Mouse (Mus musculus): Measurements from ENCODE around the gene Tcf25. TPM values are rescaled to one million over a fixed set of nuclear protein-coding genes. Genes with fewer than 3 reads are reported as not detected.

Tcf25 gene
- polyA plus RNA-seq, 1 experiment from 2014 or later, result 186 TPM

Other genes starting within 250 kb of the Tcf25 start
- gene Sult5a1, start 215.4 kb upstream of the Tcf25 start, polyA plus RNA-seq (2016; fragmentation: Nextera tagmentation; extraction: Ambion mirVana), result 19.2 and 24.1 TPM in 2 replicates
- gene Dpep1, start 187.5 kb upstream of the Tcf25 start, polyA plus RNA-seq (2016; fragmentation: Nextera tagmentation; extraction: Ambion mirVana), result 1.6 and 2.3 TPM in 2 replicates
- 142 and 152 TPM in 2 replicates for gene Chmp1a, start 161.0 kb upstream of the Tcf25 start, polyA plus RNA-seq (2016; fragmentation: Nextera tagmentation; extraction: Ambion mirVana)
- 5.9 and 7.0 TPM in 2 replicates for gene Spata33, start 160.9 kb upstream of the Tcf25 start, polyA plus RNA-seq (2016; fragmentation: Nextera tagmentation; extraction: Ambion mirVana)
- gene Cdk10, start 148.9 kb upstream of the Tcf25 start, polyA plus RNA-seq (2016; fragmentation: Nextera tagmentation; extraction: Ambion mirVana), result 38.5 and 40.6 TPM in 2 replicates
- gene Spata2l, start 137.5 kb upstream of the Tcf25 start, polyA plus RNA-seq (2016; fragmentation: Nextera tagmentation; extraction: Ambion mirVana), result 2.9 and 3.3 TPM in 2 replicates
- 34.3 and 36.6 TPM in 2 replicates for gene Zfp276, start 119.6 kb upstream of the Tcf25 start, polyA plus RNA-seq (2016; fragmentation: Nextera tagmentation; extraction: Ambion mirVana)
- gene Vps9d1, start 119.4 kb upstream of the Tcf25 start, polyA plus RNA-seq (2016; fragmentation: Nextera tagmentation; extraction: Ambion mirVana), result 35.1 and 37.2 TPM in 2 replicates
- 31.9 and 34.0 TPM in 2 replicates for gene Fanca, start 55.2 kb upstream of the Tcf25 start, polyA plus RNA-seq (2016; fragmentation: Nextera tagmentation; extraction: Ambion mirVana)
- 5.1 and 6.3 TPM in 2 replicates for gene Spire2, start 41.0 kb upstream of the Tcf25 start, polyA plus RNA-seq (2016; fragmentation: Nextera tagmentation; extraction: Ambion mirVana)
- gene Mc1r, start 33.4 kb downstream of the Tcf25 start, polyA plus RNA-seq (2016; fragmentation: Nextera tagmentation; extraction: Ambion mirVana), result 0.15 and 0.17 TPM in 2 replicates
- 147 and 201 TPM in 2 replicates for gene Tubb3, start 37.7 kb downstream of the Tcf25 start, polyA plus RNA-seq (2016; fragmentation: Nextera tagmentation; extraction: Ambion mirVana)
- gene Def8, start 49.8 kb downstream of the Tcf25 start, polyA plus RNA-seq (2016; fragmentation: Nextera tagmentation; extraction: Ambion mirVana), result 42.2 and 42.7 TPM in 2 replicates
- gene Afg3l1, start 104.2 kb downstream of the Tcf25 start, polyA plus RNA-seq (2016; fragmentation: Nextera tagmentation; extraction: Ambion mirVana), result 62.1 and 66.6 TPM in 2 replicates
- gene Dbndd1, start 141.7 kb downstream of the Tcf25 start, polyA plus RNA-seq (2016; fragmentation: Nextera tagmentation; extraction: Ambion mirVana), result 11.3 and 12.9 TPM in 2 replicates
- 37.4 and 40.6 TPM in 2 replicates for gene Gas8, start 145.1 kb downstream of the Tcf25 start, polyA plus RNA-seq (2016; fragmentation: Nextera tagmentation; extraction: Ambion mirVana)